Mouse (Mus musculus) MEL (cell line): ENCODE measurements at regions not wholly inside any gene's neighbourhood (a gene's known extent, or its start where the extent isn't known, plus 50 kb on each side); places are given as distances from the start of the nearest gene placed in this dataset.

Source experiments
- DNase-seq: peaks from one replicate; pipeline ENCODE4 v3.0.0; 2011; ENCODE audit warnings: low read depth, low spot score
- H3K27ac ChIP-seq: 2 replicates; pipeline ENCODE4 v1.5.1; 2012; ENCODE audit warnings: low read depth, mild to moderate bottlenecking, control low read depth, low read length, moderate library complexity; ENCODE audit not compliant: control insufficient read depth
- H3K27me3 ChIP-seq, 2 experiments: fragments of 150-350 bp in 1 of 2; sonication (generic) in 1 of 2; 2 replicates each; pipeline ENCODE4 v1.6.1; 2012; ENCODE audit warnings: low read length in 2 of 2, mild to moderate bottlenecking in 2 of 2, improper control_type of control experiment in 1 of 2, moderate library complexity in 1 of 2; ENCODE audit not compliant: insufficient read depth in 2 of 2, control insufficient read depth in 1 of 2
- H3K36me3 ChIP-seq, 2 experiments: 2 replicates each; pipeline ENCODE4 v1.6.1; 2012 to 2014; ENCODE audit warnings: low read length in 2 of 2, improper control_type of control experiment in 1 of 2, inconsistent platforms in 1 of 2, mild to moderate bottlenecking in 1 of 2; ENCODE audit not compliant: insufficient read depth in 2 of 2, control insufficient read depth in 1 of 2
- H3K4me1 ChIP-seq, 2 experiments: fragments of 150-350 bp in 1 of 2; sonication (generic) in 1 of 2; 2 replicates each; pipeline ENCODE4 v1.6.1; 2012; ENCODE audit warnings: low read length in 2 of 2, improper control_type of control experiment in 1 of 2, mild to moderate bottlenecking in 1 of 2; ENCODE audit not compliant: insufficient read depth in 2 of 2, control insufficient read depth in 1 of 2
- H3K4me3 ChIP-seq, 2 experiments: fragments of 150-350 bp in 1 of 2; sonication (generic) in 1 of 2; 2 replicates each; pipeline ENCODE4 v1.5.1; 2012; ENCODE audit warnings: low read depth in 2 of 2, low read length in 2 of 2, mild to moderate bottlenecking in 2 of 2, moderate library complexity in 2 of 2, control low read depth in 1 of 2, improper control_type of control experiment in 1 of 2; ENCODE audit not compliant: control insufficient read depth in 1 of 2, insufficient read depth in 1 of 2
- H3K79me2 ChIP-seq: 2 replicates; pipeline ENCODE4 v1.6.1; 2012; ENCODE audit warnings: mild to moderate bottlenecking, low read length, moderate library complexity; ENCODE audit not compliant: control insufficient read depth, poor library complexity, insufficient read depth
- H3K9ac ChIP-seq: 2 replicates; pipeline ENCODE4 v1.6.1; 2012; ENCODE audit warnings: low read depth, mild to moderate bottlenecking, control low read depth, low read length, moderate library complexity; ENCODE audit not compliant: control insufficient read depth, poor library complexity, severe bottlenecking
- H3K9me3 ChIP-seq: fragments of 150-350 bp; sonication (generic); replicated peaks from 2 replicates; pipeline ENCODE4 v1.6.1; 2012; ENCODE audit warnings: mild to moderate bottlenecking, low read length, improper control_type of control experiment, moderate library complexity; ENCODE audit not compliant: insufficient read depth
- CTCF ChIP-seq, 3 experiments: IDR thresholded peaks in 2 of 3; conservative IDR thresholded peaks in 1 of 3; 2 replicates each; pipeline ENCODE4 v1.5.1; 2011 to 2012; ENCODE audit warnings: low read length in 3 of 3, low read depth in 2 of 3, mild to moderate bottlenecking in 2 of 3, improper control_type of control experiment in 1 of 3, inconsistent platforms in 1 of 3, mixed read lengths in 1 of 3, moderate library complexity in 1 of 3; ENCODE audit not compliant: control insufficient read depth in 1 of 3, insufficient read depth in 1 of 3, poor library complexity in 1 of 3, severe bottlenecking in 1 of 3
- ELF1 ChIP-seq: IDR thresholded peaks from 2 replicates; pipeline ENCODE4 v1.6.1; 2014; ENCODE audit warnings: low read depth, mild to moderate bottlenecking, inconsistent platforms, low read length, improper control_type of control experiment, moderate library complexity
- EP300 ChIP-seq, 2 experiments: IDR thresholded peaks; 2 replicates each; pipeline ENCODE4 v1.6.1; 2011; ENCODE audit warnings: improper control_type of control experiment in 2 of 2, low read length in 2 of 2, low read depth in 1 of 2, mild to moderate bottlenecking in 1 of 2
- GABPA ChIP-seq: IDR thresholded peaks from 2 replicates; pipeline ENCODE4 v1.6.1; 2012; ENCODE audit warnings: low read depth, mild to moderate bottlenecking, inconsistent platforms, low read length, improper control_type of control experiment, moderate library complexity
- GATA1 ChIP-seq: IDR thresholded peaks from 2 replicates; pipeline ENCODE4 v1.6.1; 2011; ENCODE audit warnings: low read depth, low read length, improper control_type of control experiment
- HCFC1 ChIP-seq: IDR thresholded peaks from 2 replicates; pipeline ENCODE4 v1.6.1; 2012; ENCODE audit warnings: low read depth, mild to moderate bottlenecking, inconsistent platforms, low read length, improper control_type of control experiment, moderate library complexity
- MAFK ChIP-seq: IDR thresholded peaks from 2 replicates; pipeline ENCODE4 v1.6.1; 2011; ENCODE audit warnings: low read depth, mild to moderate bottlenecking, low read length, improper control_type of control experiment, borderline replicate concordance
- MAX ChIP-seq: IDR thresholded peaks from 2 replicates; pipeline ENCODE4 v1.6.1; 2011; ENCODE audit warnings: low read length, improper control_type of control experiment
- MAZ ChIP-seq: IDR thresholded peaks from 2 replicates; pipeline ENCODE4 v1.6.1; 2012; ENCODE audit warnings: low read depth, mild to moderate bottlenecking, inconsistent platforms, low read length, improper control_type of control experiment
- MYC ChIP-seq: IDR thresholded peaks from 2 replicates; pipeline ENCODE4 v1.6.1; 2011; ENCODE audit warnings: low read depth, mild to moderate bottlenecking, low read length, improper control_type of control experiment, moderate library complexity
- POLR2AphosphoS5 ChIP-seq: IDR thresholded peaks from 2 replicates; pipeline ENCODE4 v1.6.1; 2012; ENCODE audit warnings: low read depth, borderline replicate concordance, mild to moderate bottlenecking, inconsistent platforms, low read length, moderate library complexity, mixed read lengths
- TAL1 ChIP-seq: IDR thresholded peaks from 2 replicates; pipeline ENCODE4 v1.6.1; 2012; ENCODE audit warnings: mild to moderate bottlenecking, inconsistent platforms, low read length, moderate library complexity, mixed read lengths
- TCF12 ChIP-seq: IDR thresholded peaks from 2 replicates; pipeline ENCODE4 v1.6.1; 2014; ENCODE audit warnings: low read depth, mild to moderate bottlenecking, inconsistent platforms, low read length, improper control_type of control experiment, moderate library complexity
- UBTF ChIP-seq: IDR thresholded peaks from 2 replicates; pipeline ENCODE4 v1.6.1; 2012; ENCODE audit warnings: low read depth, mild to moderate bottlenecking, inconsistent platforms, low read length, improper control_type of control experiment, moderate library complexity, borderline replicate concordance; ENCODE audit not compliant: insufficient read depth
- USF2 ChIP-seq, 2 experiments: IDR thresholded peaks; 2 replicates each; pipeline ENCODE4 v1.6.1; 2011 to 2012; ENCODE audit warnings: improper control_type of control experiment in 2 of 2, low read length in 2 of 2, borderline replicate concordance in 1 of 2, inconsistent platforms in 1 of 2, low read depth in 1 of 2, mild to moderate bottlenecking in 1 of 2; ENCODE audit not compliant: insufficient read depth in 1 of 2
- ZC3H11A ChIP-seq: IDR thresholded peaks from 2 replicates; pipeline ENCODE4 v1.6.1; 2012; ENCODE audit warnings: low read depth, mild to moderate bottlenecking, inconsistent platforms, low read length, improper control_type of control experiment
- ZNF384 ChIP-seq: IDR thresholded peaks from 2 replicates; pipeline ENCODE4 v1.6.1; 2012; ENCODE audit warnings: low read depth, mild to moderate bottlenecking, inconsistent platforms, low read length, improper control_type of control experiment

- Histone ChIP-seq H3K27ac (no peak overlapping the region), H3K4me1 (no peaks in the 10 kb centered on the region), H3K27me3 (no peaks in the 10 kb centered on the region), H3K9ac (no peak overlapping the region), H3K4me3 (no peak overlapping the region), H3K79me2 (no peaks in the 10 kb centered on the region), H3K36me3 (no peaks in the 10 kb centered on the region), H3K9me3 (no peaks in the 10 kb centered on the region)
- DNase-seq = no peak
- TF ChIP-seq ZNF384 (no peak), ELF1 (no peak), GABPA (no peak), USF2 (IDR thresholded peaks at IDR 0.05; ENCODE audit: borderline replicate concordance in 1 of 2, insufficient read depth in 1 of 2, low read depth in 1 of 2, low read length in 2 of 2) (no peak), EP300 (IDR thresholded peaks at IDR 0.05; ENCODE audit: low read depth in 1 of 2, low read length in 2 of 2) (no peak), MAZ (no peak), GATA1 (no peak), HCFC1 (no peak), ZC3H11A (no peak)
Measured at GRCm38 (mm10) chr14:76949388-76949787, 87.2 kb upstream of the Ccdc122 start.

- Histone ChIP-seq H3K79me2 (no peaks in the 10 kb centered on the region), H3K9me3 (no peaks in the 10 kb centered on the region), H3K27me3 (no peaks in the 10 kb centered on the region), H3K27ac (no peak overlapping the region), H3K9ac (no peak overlapping the region), H3K36me3 (no peaks in the 10 kb centered on the region), H3K4me1 (no peaks in the 10 kb centered on the region), H3K4me3 (no peak overlapping the region)
- TF ChIP-seq ZNF384 (no peak), UBTF (no peak), MAX (no peak), MAFK (no peak), TAL1 (no peak), ZC3H11A (no peak), POLR2AphosphoS5 (no peak), MYC (no peak), TCF12 (no peak), CTCF (IDR thresholded peaks at IDR 0.05 in 2 of 3, conservative IDR thresholded peaks at IDR 0.05 in 1 of 3; ENCODE audit: control insufficient read depth in 1 of 3, insufficient read depth in 1 of 3, low read depth in 2 of 3, low read length in 3 of 3, poor library complexity in 1 of 3, severe bottlenecking in 1 of 3) (no peak)
- no peak for DNase-seq
Measured at GRCm38 (mm10) chr14:76948948-76949347, 87.6 kb upstream of the Ccdc122 start.
